Mouse (Mus musculus): ENCODE measurements around the gene Rcbtb1. TPM values are rescaled to one million over a fixed set of nuclear protein-coding genes. Genes with fewer than 3 reads are reported as not detected.
"Not testable (repeated sequence)": the region's sequence is repeated elsewhere in the genome, so short reads cannot be mapped to it uniquely, and the experiment has no call there.

Rcbtb1 gene
- 10 to 100 TPM; 29.2 to 29.3 TPM for total RNA-seq (2021)

DNA sequence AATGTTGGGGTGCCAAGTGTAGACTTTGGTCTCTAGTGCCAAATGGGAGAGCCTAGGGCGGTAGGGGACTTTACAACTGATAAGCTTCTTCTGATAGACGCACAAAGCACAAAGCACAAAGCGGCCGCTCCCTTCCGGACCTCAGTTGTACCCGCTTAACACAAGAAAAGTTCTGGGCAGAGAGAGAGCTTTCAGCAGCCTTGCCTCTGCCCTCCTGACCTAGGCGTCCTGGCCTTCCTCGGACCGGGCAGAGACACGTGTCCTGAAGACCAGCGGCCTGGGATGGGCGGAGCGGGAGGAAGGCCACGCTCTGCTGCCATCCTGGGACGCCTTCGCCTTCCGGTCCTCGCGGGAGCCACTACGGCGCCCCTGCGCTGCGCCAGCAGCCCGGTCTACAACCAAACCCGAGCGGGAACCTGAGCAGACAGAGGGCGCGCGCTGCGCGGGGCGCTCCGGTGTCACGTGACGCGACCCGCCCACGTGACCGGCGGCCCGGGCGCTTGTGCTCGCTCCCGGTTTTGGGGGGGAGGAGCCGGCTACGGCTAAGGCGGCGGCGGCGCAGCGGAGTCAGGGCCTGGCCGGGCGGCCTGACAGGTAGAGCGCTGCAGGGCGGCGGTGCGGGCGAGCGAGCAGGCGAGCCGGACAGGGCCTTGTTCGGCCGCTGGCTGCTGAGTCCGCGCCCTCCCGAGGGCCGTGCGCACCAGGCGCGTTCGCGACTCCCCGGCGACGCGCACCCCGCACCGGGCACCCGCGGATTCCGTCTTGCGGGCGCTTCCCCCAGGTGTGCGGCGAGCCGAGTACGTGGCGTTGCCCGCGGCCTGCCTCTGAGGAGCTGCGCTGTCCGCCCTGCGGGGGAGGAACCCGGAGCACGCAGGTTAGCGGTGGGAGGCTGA lies at the start of gene Rcbtb1:
Rcbtb1 (plus strand) TSS at position 499 of the 893 bp plus-strand sequence.
- intact Hi-C loops (cut with DNase I): loop anchor here (5.0 kb wide), 1 partner anchor 1129 kb away; the partner anchor contains the start of gene Fgf9
- DNase-seq (ENCODE audit: low spot score in 2 of 2): peak; percentile 91 to 94

DNA sequence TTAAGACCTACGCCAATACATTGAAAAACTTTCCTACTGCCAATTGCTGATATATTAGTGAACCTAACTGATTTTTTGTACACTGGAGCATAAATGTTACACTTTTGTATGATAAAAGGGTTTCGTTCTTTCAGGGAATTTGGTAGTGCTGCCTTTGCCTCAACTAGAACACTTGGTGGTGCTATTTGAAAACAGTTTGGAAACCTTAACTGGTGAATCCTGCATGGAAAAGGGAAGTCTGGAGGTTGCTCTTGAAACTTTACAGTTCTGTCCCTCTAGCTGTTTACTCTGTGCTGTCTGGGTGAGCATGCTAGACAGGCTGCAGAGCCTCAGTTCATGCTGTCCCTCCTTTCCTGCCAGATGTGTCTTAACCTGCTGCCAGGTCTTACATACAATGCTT lies 45.4 kb upstream of the Rcbtb1 start:
- no peak for DNase-seq (ENCODE audit: low spot score in 2 of 2)
- intact Hi-C loops (cut with DNase I): loop anchor here (10.0 kb wide), 2 partner anchors 399 to 439 kb away; partner anchors contain the start of gene Cdadc1

DNA sequence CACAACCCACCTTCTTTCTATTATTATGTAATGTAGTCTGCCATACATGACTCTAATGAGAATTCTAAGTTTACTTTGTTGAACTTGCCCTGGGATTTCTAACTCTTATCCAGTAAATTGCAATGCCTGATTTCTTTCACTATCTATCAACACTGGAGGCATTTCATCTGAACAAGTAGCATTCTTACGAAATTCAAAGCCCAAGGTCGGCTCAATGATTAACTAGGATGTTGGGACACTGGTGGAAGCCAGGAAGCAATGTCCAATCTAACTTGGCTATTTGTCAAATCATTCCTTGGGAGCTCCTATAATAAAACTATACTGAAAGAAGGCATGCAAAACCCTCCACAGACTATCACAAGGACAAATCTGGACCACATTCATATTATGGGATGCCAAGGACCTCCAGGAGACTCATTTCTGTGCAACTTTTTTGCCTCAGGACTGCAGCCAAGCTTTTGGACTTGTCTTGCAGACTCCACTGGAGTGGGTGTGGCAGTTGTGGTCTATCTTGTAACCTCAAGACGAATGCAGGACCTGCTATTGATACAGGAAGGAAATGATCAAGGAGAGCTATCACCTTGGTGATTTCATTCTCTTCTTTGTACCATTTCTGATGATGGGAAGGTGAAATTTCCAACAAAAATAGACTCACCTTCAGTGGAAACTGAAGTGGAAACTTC lies 43.9 kb upstream of the Rcbtb1 start:
- no peak for DNase-seq (ENCODE audit: low spot score in 2 of 2)
- intact Hi-C loops (cut with DNase I): loop anchor here (10.0 kb wide), 2 partner anchors 398 to 438 kb away; partner anchors contain the start of gene Cdadc1

DNA sequence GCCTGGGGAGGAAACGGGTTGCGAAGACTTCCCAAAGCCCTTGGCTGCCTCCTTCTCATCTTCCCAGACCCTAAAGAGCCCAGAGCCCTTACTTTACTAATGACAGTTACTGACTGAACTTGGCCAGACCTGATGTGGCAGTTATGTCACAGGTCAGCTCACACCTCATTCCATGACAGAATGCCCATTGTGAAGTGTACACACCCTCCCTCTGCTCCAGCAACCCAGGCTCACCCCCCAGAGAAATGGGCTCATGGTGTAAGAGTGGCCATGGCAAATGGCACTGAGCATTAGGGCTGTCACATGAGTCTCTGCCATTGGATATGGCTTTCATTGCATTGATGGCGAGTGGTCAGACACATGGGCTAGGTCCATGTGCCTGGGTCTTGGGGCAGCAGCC lies 22.4 kb upstream of the Rcbtb1 start, which contains the start of gene Gm5142:
Gm5142 (minus strand) TSS at position 101 of the 400 bp plus-strand sequence.
- intact Hi-C loops (cut with DNase I): no loop called here
- DNase-seq (ENCODE audit: low spot score in 2 of 2): no peak

DNA sequence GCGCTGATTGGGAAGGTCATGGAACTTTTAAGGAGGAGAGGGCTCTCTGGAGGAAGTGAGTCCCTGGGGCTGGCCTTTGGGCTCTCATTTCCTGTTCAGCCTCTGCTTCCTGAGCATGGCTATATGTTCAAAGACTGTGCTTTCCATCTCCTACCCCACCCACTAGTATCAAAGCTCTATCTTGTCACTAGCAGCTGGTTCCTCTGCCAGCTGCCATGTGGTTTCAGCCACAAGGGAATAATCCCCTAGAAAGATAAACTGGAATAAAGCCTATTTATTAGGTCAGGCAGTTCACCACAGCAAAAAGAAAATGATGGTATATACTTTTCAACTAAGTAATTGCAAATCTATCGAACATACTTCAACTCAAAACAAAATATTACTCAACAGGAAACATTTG lies 18.3 kb upstream of the Rcbtb1 start:
- intact Hi-C loops (cut with DNase I): no loop called here
- no peak for DNase-seq (ENCODE audit: low spot score in 2 of 2)

DNA sequence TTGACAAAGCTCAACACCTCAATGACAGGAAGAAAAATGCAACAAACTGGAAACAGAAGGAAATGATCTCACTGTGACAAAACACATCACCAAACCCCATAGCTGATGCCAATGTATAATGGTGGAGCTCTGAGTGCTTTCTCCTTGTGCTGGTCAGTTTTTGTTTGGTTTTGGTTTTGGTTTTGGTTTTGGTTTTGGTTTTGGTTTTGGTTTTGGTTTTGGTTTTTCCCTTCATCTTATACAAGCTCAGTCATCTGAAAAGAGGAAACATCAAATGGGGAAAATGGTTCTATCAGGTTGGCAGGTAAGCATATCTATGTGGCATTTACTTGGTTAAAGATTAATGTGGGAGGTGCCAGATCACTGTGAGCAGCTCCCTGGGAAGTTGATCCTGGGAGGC lies 15.5 kb upstream of the Rcbtb1 start:
- no peak for DNase-seq (ENCODE audit: low spot score in 2 of 2)

DNA sequence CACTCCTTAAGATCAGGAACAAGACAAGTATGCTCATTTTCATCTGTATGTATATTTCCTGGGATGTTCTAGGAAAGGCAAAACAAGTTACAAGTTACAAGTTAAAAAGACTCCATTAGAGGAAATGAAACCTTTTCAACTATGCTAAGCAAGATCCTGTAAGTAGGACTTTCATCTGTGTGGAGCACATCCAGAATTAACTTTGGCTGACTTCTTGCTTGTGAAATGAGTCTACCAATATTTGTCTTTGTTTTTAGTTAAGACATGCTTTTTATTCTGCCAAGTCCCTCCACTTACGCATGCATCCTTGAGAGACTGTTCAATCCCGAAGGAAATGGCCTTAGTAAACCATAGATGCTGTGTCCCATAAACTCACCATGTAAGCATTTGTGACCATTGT lies 14.9 kb upstream of the Rcbtb1 start:
- DNase-seq (ENCODE audit: low spot score in 2 of 2): no peak

More for the DNA sequence above, 15.5 kb upstream of the Rcbtb1 start:
- intact Hi-C loops (cut with DNase I): no loop called here

DNA sequence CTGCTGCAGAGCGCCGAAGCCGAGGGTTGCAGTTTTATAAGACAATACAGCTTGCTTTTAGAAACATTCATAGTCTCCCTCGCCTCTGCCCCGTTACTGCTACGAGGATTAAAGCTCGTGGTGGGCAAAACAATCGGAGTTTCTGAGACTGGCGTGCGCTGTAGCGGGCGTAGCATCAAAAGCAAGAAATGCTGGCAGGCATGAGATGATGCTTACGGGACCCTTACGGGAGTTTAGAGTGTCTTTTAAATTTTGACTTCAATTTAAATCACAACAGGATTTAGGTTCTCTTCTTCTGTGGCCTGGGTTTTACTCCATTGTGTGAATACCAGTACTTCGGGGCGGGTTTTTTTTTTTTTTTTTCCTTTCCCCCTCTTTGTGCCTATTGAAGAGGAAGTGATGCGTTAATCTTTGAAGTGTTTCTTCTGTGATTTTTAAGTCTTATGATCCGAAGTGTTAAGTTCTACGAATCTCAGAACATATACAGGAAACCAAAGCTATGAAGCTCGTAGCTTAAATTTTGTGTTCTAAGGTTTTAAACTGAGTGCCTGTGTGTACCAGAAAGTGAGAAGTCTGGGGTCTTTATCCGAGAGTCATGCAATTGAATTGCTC lies 701 bp downstream of the Rcbtb1 start:
- intact Hi-C loops (cut with DNase I): loop anchor here (5.0 kb wide), 1 partner anchor 1129 kb away; the partner anchor contains the start of gene Fgf9
- no peak for DNase-seq (ENCODE audit: low spot score in 2 of 2)

More for the DNA sequence above, 14.9 kb upstream of the Rcbtb1 start:
- intact Hi-C loops (cut with DNase I): no loop called here

DNA sequence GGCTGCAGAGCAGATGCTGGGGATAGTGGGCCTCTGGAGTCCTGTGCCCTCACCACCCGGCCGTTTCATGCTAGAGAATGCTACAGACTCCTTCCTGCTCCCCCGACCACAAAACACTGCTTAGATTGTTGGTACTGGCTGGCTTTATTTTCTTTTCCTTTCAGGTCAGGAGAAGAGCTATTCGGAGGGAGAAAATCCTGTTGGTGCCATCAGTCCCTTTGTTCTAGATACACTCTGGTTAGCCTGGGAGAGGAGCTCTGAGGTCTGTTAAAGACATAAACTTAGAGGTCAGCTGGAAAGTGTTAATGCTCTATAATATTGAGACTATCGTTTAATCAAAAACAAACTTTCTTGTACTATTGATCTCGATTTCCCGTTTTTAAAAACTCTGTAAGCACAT lies 4.5 kb downstream of the Rcbtb1 start:
- DNase-seq (ENCODE audit: low spot score in 2 of 2): no peak
- intact Hi-C loops (cut with DNase I): no loop called here

DNA sequence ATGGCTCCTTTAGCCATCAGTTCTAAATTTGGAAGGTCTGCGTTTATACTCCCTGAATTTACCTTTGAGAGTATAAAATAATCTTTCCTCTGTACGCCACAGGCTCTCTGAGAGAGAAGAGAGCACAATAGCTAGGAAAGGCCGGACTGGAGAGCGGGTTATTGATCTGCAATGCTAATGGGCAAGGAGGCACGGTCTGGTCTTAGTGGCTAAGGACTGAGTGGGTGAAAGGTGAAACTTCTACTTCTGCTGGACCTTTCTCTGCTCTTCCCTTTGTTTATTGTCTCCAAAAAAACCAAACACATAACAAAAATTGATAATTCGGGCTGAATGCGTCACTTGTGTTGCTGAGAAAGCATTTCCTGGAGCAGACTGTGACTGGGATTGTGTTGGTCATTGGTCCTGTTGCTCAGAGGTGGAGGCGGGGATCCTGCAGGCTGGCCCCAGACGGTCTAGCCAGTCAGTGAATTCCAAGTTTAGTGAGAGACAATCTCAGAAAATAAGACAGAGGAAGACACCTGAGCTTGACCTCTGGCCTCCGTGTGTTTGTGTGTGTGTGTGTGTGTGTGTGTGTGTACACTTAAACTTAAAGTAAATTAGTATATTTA lies 5.1 kb downstream of the Rcbtb1 start:
- DNase-seq (ENCODE audit: low spot score in 2 of 2): no peak

DNA sequence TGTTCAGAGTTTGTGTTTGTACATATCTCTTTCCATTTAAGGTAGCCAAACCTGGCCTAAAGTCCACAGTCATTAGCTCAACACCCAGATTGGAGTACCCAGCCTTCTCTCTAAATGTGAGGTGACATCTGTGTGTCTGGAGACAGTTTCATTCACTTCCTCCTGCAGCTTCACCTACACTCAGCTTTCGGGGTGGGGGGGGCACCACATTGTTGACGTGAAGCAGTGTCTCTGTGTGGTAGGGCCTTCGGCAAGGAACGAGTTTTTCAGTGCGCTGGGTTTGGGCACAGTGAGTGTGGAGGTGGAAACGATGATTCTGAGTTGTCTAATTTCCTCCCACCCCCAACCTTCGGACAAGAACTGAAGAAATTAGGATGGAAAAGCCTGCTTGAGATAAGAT lies 8.0 kb downstream of the Rcbtb1 start:
- intact Hi-C loops (cut with DNase I): no loop called here
- no peak for DNase-seq (ENCODE audit: low spot score in 2 of 2)

More for the DNA sequence above, 5.1 kb downstream of the Rcbtb1 start:
- intact Hi-C loops (cut with DNase I): no loop called here

DNA sequence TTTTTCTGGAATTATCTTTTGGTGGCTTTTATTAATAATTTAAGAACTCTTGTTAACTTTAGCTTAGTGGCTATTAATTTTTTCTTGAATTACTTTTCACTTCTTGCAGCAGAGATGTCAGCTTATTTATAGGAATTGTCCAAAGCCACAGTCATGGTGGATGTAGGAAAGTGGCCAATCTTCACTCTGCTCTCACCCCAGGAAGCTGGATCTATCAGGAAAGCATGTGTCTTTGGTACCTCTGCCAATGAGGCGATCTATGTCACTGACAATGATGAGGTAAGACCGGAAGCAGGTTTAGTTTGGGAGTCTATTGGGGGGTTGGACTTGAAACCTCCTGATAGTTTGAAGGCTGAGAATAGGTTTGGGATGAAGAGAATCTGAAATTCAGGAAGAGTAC lies 8.8 kb downstream of the Rcbtb1 start:
- no peak for DNase-seq (ENCODE audit: low spot score in 2 of 2)
- intact Hi-C loops (cut with DNase I): no loop called here

DNA sequence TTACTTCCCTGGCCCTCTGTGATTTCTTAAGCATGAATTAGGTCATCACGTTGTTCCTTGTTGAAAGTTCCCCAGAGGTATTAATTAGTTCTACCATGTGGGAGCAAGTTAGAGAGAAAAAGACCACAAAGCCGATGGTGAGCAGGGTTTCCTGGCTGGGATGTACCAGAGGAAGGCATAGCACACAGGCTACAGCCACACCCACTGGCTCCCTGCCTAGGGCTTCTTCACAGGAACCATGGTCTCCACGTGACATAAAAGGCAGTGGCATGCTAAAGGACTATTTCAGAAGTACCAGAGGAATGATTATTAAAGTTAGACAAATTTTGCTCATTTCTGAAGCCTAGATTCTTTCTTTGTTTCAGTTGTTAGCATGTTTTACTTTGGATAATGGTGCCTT lies 18.2 kb downstream of the Rcbtb1 start:
- no peak for DNase-seq (ENCODE audit: low spot score in 2 of 2)
- intact Hi-C loops (cut with DNase I): no loop called here

DNA sequence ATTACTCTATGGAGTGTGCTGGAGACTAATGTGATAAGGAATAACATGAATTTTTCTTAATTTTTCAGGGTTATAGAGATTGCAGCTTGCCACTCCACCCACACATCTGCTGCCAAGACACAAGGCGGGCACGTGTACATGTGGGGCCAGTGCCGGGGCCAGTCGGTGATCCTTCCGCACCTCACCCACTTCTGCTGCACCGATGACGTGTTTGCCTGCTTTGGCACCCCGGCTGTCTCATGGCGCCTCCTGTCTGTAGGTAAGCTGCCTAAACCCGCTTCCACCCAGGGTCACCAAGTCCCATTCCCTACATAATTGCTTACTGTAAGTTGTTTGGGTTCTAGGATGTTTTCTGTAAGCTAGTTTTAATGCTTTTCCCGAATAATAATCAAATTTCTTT lies 25.2 kb downstream of the Rcbtb1 start:
- DNase-seq (ENCODE audit: low spot score in 2 of 2): no peak
- intact Hi-C loops (cut with DNase I): no loop called here

DNA sequence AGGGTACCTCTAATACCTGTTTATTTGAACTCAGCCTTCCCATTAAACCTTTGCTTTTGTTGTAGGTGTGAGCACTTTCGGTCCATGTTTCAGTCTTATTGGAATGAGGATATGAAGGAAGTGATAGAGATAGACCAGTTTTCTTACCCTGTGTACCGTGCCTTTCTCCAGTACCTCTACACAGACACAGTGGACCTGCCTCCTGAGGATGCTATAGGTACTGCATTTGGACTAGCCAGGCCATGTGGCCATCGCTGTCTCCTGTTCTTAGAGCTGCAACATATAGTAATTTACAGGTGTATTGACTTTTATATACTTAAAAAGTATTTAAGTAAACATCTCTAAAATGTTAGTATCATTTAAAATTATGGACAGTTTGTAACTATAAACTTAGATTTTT lies 28.8 kb downstream of the Rcbtb1 start:
- no peak for DNase-seq (ENCODE audit: low spot score in 2 of 2)
- intact Hi-C loops (cut with DNase I): no loop called here

DNA sequence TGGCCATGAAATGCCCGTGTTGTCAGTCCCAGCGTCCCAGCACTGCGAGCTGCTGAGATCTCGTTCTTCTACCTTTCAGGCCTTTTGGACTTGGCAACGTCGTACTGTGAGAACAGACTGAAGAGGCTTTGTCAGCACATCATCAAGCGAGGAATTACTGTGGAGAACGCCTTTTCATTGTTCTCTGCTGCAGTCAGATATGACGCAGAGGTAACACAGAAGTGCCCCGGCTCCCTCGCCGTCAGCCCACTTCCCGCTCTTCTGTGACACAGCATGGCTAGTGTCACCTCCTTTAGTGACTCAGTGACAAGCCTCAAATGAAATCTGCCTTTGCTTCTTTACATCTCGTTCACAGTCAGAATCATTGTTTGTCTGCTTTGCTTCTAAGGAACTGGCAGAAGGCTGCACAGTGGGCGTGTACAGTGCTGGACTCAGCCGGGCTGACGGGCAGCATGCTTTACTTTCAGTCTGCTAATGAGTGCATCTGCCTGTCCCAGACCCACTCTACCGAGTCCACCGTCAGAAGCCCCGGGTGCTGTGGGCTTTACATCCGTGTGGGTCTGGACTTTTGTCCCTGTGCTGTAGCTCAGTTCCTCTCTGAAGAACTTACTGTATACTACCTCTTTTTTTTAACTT lies 29.4 kb downstream of the Rcbtb1 start:
- DNase-seq (ENCODE audit: low spot score in 2 of 2): no peak
- intact Hi-C loops (cut with DNase I): no loop called here

DNA sequence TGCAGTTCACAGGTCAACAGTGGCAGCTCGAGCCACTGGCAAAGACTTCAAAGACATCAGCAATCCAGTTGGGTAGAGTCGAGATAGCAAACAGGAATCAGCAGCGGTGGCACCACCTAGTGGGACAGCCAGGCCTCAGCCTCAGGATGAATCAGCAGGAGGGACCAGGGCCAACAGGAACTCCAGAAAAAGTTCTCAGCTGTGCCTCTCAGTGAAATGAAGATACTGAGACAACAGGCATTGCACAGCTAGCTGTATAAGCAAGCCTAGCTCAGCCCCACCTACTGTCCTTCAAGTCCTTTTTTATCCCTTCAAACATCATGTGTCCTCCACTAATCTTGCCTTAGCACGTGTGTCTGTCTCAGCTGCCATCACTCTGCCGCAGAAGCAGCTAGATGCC lies 31.0 kb downstream of the Rcbtb1 start:
- DNase-seq (ENCODE audit: low spot score in 2 of 2): no peak
- intact Hi-C loops (cut with DNase I): no loop called here

DNA sequence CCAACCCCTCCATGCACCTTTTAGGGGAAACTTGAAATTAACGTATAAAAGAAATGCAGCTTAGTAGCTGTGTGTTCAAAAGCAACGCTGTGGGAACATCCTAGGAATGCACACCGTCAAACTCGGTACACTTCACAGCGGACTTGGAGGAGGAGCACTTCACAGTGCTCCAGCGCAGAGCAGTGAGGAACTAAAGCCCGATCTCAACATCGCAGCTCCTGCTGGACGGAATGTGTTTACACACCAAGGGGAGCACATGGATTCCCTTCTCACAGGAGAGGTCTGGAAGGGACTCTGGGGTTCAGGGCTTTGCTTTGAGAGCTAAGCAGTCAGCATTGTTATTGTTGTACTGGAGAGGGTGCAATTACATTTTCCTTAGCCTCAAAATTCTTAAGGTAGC lies 32.6 kb downstream of the Rcbtb1 start:
- intact Hi-C loops (cut with DNase I): no loop called here

DNA sequence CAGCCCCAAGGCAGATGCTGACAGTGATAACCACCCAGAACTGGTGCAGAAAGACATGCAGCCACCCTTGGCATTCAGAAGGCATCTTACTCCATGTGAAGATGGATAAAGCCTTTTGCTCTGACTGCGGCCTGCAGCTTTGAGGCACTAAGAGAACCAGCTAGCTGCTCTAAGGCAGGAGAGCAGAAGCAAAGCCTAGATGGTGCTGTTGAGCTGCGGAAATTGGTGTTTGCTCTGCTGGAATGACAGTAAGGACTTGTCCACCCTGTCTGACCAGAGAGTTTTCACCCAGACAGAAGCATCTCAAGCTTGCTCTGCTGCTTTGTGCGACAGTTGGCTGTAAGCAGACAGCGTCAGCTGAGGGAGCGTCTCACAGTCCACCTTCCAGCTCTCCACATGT lies 49.3 kb downstream of the Rcbtb1 start:
- DNase-seq (ENCODE audit: low spot score in 2 of 2): not testable (repeated sequence)
- intact Hi-C loops (cut with DNase I): loop anchor here (10.0 kb wide), 1 partner anchor 304 kb away; no protein-coding TSS in a partner anchor

More for the DNA sequence above, 32.6 kb downstream of the Rcbtb1 start:
- no peak for DNase-seq (ENCODE audit: low spot score in 2 of 2)
